Mouse (Mus musculus) T-helper 17 cell (primary cell): ENCODE results near the gene Srd5a1.

Experiments
- in situ Hi-C, 2 experiments: fragments of 300-600 bp; cut with MboI, MseI; formaldehyde crosslinking; loops; 1 replicate in 1 of 2; 2 replicates in 1 of 2; pipeline ENCODE4 v1.15.1; 2025; ENCODE audit warnings: high pct_unique_total_duplicates in 2 of 2

Srd5a1 gene

DNA sequence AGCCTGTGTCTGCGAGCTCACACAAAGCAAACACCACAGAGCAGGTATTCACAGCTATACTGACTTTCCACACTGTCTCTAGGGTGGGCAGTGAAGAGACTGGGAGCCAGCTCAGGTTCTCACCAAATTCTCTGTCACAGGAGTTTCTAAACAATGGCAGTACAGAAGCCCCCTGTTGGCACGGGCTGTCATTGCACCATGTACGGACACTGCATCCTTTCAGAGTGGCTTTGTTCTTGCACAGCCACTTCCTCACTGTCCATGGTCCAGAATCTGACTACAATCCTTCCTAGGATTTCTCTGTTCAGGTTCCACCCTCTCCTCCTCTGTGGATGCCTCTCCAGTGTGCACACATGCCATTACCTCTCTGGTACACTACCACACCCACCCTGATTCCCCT, 66.2 kb downstream of the Srd5a1 start:
- in situ Hi-C loops, result loop anchor here in 1 of 2 experiments (5.0 kb wide), 1 partner anchor 107 kb away; no protein-coding TSS in a partner anchor

- in situ Hi-C loops, result no loop called here
Observed at GRCm38 (mm10) chr13:69543595-69543994, 67.6 kb downstream of the Srd5a1 start.

- in situ Hi-C loops, result no loop called here
Observed at GRCm38 (mm10) chr13:69542571-69543352, 68.5 kb downstream of the Srd5a1 start.

GRCm38 (mm10) chr13:69541776-69542175, 69.5 kb downstream of the Srd5a1 start:
- in situ Hi-C loops, result no loop called here

GRCm38 (mm10) chr13:69541209-69541608, 70.0 kb downstream of the Srd5a1 start:
- in situ Hi-C loops, result no loop called here

GRCm38 (mm10) chr13:69538327-69538726, 72.9 kb downstream of the Srd5a1 start:
- in situ Hi-C loops, result loop anchor here (5.0 to 10.0 kb wide), 3 partner anchors 74 to 1724 kb away; partner anchors contain the start of genes Srd5a1 (in 1 of the 2) and Zfp273 (in 1 of the 2)

DNA sequence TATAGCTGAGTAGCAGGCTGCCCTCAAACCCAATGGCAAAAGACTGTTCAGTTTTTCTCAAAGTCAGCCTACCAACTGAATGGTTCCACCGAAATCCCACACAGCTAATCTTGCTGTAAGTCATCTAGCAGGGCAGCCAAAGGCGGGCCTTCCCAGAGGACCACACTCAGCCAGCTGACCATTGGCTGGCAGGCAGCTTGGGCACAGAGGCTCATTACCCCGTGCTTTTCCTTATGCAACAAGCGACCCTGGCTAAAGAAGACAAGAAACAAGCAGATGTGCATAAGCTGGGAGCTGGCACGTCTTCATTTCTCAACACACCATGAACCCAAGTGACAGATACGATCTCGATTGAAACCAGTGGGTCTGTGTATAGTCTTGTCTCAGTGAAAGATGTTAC, 73.9 kb downstream of the Srd5a1 start:
- in situ Hi-C loops, result loop anchor here (5.0 to 10.0 kb wide), 3 partner anchors 75 to 1723 kb away; partner anchors contain the start of genes Srd5a1 (in 1 of the 2) and Zfp273 (in 1 of the 2)

DNA sequence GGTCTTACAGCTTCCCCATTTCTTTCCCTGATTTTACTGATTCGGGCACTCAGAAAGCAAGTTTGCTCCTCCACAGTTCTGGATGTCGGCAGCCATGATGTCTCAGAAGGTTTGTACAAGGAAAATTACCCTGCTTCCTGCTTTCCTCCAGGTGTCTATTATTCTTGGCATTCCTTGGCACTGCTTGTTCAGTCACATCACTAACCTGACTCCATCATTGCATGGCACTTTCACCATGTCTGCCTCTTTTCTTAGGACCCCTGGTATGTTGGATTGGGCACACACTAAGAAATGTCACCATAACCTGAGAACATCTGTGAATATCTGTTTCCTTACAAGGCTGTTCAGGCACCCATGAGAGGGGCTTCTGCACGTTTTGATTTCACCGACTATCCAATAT, 75.2 kb downstream of the Srd5a1 start:
- in situ Hi-C loops, result loop anchor here (5.0 to 10.0 kb wide), 3 partner anchors 76 to 1721 kb away; partner anchors contain the start of genes Srd5a1 (in 1 of the 2) and Zfp273 (in 1 of the 2)

- in situ Hi-C loops, result loop anchor here (5.0 to 10.0 kb wide), 3 partner anchors 77 to 1720 kb away; partner anchors contain the start of genes Srd5a1 (in 1 of the 2) and Zfp273 (in 1 of the 2)
Observed at GRCm38 (mm10) chr13:69534654-69535551, 76.3 kb downstream of the Srd5a1 start.

DNA sequence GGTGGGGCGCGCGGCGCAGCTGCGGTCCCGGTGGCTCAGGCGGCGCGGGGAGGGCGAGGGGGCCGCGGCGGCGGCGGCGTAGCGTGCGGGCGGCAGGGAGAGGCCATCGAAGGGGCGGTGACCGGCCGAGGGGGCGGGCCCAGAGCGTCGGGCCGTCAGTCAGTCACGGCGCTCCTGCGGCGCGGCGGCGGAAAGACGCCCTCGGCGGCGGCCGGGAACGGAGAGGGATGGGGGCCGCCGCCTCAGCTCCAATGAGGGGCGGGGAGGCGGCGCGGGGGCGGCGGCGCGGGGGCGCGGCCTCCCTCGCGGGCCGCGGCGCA, 76.9 kb downstream of the Srd5a1 start, which contains the start of gene Tent4a:
Tent4a (minus strand) TSS at position 284 of the 320 bp plus-strand sequence.
- in situ Hi-C loops, result loop anchor here (10.0 kb wide), 2 partner anchors 281 to 1719 kb away; partner anchors contain the start of gene Zfp273 (in 1 of the 2)

DNA sequence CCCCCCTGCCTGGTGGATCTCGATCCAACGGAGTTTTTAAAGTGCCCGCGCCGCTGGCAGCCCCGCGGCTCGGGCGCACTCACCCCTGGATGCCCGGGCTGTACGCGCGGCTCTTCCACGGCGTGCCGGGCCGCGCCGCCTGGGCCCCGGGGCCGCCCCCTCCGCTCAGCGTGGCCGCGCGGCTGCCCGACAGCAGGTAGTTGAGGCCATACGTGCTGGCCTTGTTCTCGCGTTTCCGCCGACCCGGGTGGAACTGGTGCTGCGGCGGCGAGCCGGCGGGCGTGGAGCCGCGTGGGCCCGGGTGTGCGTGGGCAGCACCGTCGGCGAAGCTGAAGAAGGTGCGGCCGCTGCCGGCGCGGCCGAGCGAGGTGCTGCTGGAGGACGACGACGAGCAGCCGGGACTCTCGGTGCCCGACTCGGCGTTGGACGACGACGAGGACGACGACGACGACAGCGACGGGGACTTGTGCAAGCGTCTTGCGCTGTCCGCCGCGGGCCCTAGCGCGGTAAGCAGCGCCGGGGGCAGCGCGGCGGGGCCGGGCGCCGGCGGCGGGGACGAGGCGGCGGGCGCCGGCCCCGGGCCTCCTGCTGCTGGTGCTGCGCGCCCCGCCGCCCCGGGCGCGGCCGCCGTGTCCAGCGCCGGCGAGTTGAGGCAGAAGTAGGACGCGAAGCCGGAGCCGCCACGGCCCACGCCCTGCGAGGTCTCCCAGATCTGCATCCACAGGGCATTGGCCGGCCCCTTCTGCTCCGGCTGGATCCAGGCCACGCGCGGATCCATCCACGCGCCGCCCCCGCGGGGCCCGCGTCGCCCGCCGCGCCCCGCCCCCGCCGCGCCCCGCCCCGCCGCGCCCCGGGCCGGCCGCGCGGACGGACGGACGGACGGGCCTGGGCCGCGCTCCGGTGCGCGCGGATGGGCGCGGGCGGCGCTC, 77.6 kb downstream of the Srd5a1 start, which contains the start of gene Nsun2:
Nsun2 (plus strand) TSS at position 342 of the 929 bp plus-strand sequence.
- in situ Hi-C loops, result loop anchor here (10.0 kb wide), 2 partner anchors 281 to 1719 kb away; partner anchors contain the start of gene Zfp273 (in 1 of the 2)

GRCm38 (mm10) chr13:69532893-69533404, 78.3 kb downstream of the Srd5a1 start:
- in situ Hi-C loops, result loop anchor here (10.0 kb wide), 2 partner anchors 282 to 1718 kb away; partner anchors contain the start of gene Zfp273 (in 1 of the 2)

- in situ Hi-C loops, result loop anchor here (10.0 kb wide), 2 partner anchors 283 to 1717 kb away; partner anchors contain the start of gene Zfp273 (in 1 of the 2)
Observed at GRCm38 (mm10) chr13:69532101-69532892, 78.9 kb downstream of the Srd5a1 start.

- in situ Hi-C loops, result loop anchor here (10.0 kb wide), 2 partner anchors 283 to 1717 kb away; partner anchors contain the start of gene Zfp273 (in 1 of the 2)
Observed at GRCm38 (mm10) chr13:69531431-69531830, 79.8 kb downstream of the Srd5a1 start.

- in situ Hi-C loops, result loop anchor here (10.0 kb wide), 2 partner anchors 284 to 1716 kb away; partner anchors contain the start of gene Zfp273 (in 1 of the 2)
Observed at GRCm38 (mm10) chr13:69530951-69531350, 80.3 kb downstream of the Srd5a1 start.

GRCm38 (mm10) chr13:69530156-69530555, 81.1 kb downstream of the Srd5a1 start:
- in situ Hi-C loops, result loop anchor here (10.0 kb wide), 2 partner anchors 285 to 1715 kb away; partner anchors contain the start of gene Zfp273 (in 1 of the 2)

GRCm38 (mm10) chr13:69528531-69528930, 82.7 kb downstream of the Srd5a1 start:
- in situ Hi-C loops, result no loop called here

DNA sequence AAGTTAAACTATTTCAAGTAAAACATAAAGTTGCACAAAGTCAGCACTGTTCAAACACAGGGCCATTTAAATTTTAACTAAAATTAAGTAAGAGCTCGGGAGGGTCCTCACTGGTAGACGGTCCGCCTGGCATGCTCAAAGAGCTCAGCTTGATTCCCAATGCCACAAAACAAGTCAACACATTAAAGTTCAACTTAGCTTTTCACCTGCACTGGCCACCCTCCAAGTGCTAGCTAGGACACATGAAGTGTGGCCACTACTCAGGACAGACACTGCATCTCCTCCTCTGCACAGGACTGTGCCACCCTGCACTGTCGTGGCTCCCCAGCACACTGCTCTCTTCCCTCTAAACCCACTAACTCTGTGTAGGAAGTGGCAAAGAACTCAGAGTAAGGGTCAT, 85.4 kb downstream of the Srd5a1 start:
- in situ Hi-C loops, result no loop called here

DNA sequence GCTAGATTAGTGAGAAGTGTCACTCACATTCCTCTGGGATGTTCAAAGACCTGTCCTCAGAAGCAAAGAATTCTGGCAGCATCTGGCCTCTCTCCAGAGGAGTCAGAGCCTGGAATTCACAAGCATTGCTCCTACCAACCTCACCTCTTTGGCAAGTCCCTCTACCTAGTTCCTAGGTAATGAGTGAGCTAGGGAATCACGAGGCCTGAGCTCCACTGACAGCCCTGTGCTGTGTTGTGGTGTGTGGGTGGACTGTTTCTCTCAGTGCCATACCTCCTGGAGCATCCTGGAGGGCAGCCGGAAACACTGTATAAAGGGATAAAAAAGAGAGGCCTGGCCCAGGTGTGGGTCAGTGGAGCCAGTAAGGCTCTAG, 87.1 kb downstream of the Srd5a1 start:
- in situ Hi-C loops, result loop anchor here (25.0 kb wide), 2 partner anchors 937 to 1088 kb away; partner anchors contain the start of genes 1700001L19Rik (in 1 of the 2), Fastkd3 (in 1 of the 2) and Mtrr (in 1 of the 2)
